8 mouse cellular contexts compared by ENCODE assay signal in the genomic region with DNA sequence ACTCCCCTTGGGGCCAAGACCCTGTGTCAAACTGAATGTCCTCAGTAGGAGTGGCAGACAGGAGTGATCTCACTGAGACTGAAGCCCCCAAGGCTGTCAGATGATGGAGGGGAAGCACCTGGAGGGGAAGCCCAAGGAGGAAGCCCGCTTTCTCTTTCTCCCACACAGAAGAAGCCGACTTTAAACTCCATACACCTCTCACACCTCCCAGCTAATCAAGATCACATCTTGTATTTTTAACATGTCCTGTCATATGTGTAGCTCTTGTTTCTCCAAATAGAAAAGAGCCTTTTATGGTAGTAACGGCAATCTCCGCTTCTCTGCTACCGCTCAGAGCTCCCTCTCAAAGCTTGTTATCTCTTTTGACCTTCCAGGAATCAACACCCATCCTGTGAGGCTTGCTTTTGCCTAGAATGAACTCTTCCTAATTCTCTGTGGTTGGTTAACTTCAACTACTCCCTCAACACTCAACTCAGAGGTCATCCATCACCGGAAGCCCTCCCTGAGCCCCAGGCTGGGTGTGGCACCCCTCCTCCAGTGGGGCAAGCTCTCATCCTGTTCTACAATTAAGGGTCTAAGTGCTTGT. TPM values are rescaled to one million over a fixed set of nuclear protein-coding genes. Genes with fewer than 3 reads are reported as not detected.
A peak's percentile ranks its signal among the peaks of the same experiment; 100 is the strongest.
DNase-seq lines count a peak whose midpoint lies in the region; ATAC-seq lines count a peak whose summit lies in the region.

No protein-coding gene starts in this region.

- H3K4me1 ChIP-seq in kidney, embryonic 14.5 days (ENCODE audit: control insufficient read depth, insufficient read depth, low read length): peaks cover 56% of the 10 kb centered on the region
- H3K4me1 ChIP-seq in embryonic facial prominence, embryonic 14.5 days (ENCODE audit: control insufficient read depth, insufficient read depth, low read length): peaks cover 20% of the 10 kb centered on the region
- peaks cover 47% of the 10 kb centered on the region for H3K4me1 ChIP-seq in liver, embryonic 13.5 days (replicated peaks)
- peaks cover 38% of the 10 kb centered on the region for H3K4me1 ChIP-seq in stomach, embryonic 15.5 days

- 0 out of 2 replicates have a peak overlapping the region, but pooled peaks have one; percentile 1 for H3K4me2 ChIP-seq in kidney, embryonic 14.5 days (replicated peaks; ENCODE audit: low read depth, low read length)
- H3K4me2 ChIP-seq in embryonic facial prominence, embryonic 14.5 days (ENCODE audit: low read depth, low read length): 0 out of 2 replicates have a peak overlapping the region, but pooled peaks have one; percentile 5
- peak overlapping the region; percentile 9; the same call in 1 of the 2 replicates for H3K4me2 ChIP-seq in liver, embryonic 13.5 days
- H3K4me2 ChIP-seq in stomach, embryonic 15.5 days: peak overlapping the region; percentile 45; the same call in 1 of the 2 replicates

- no peak overlapping the region; the same call in 1 of the 2 replicates for H3K27ac ChIP-seq in kidney, embryonic 14.5 days (ENCODE audit: low read depth, low read length)
- H3K27ac ChIP-seq in embryonic facial prominence, embryonic 14.5 days (replicated peaks; ENCODE audit: low read depth, low read length): no peak overlapping the region
- H3K27ac ChIP-seq in liver, embryonic 13.5 days: no peak overlapping the region
- no peak overlapping the region for H3K27ac ChIP-seq in stomach, embryonic 15.5 days

- peak; percentile 29; the same call in 1 of the 2 replicates for ATAC-seq in kidney, embryonic 14.5 days (ENCODE audit: low FRiP score, low TSS enrichment)
- ATAC-seq in embryonic facial prominence, embryonic 14.5 days (ENCODE audit: low read depth): no peak
- no peak for ATAC-seq in liver, embryonic 13.5 days (ENCODE audit: low read depth)
- no peak for ATAC-seq in stomach, embryonic 15.5 days (ENCODE audit: insufficient read depth, low FRiP score, low read depth)

- no peak overlapping the region for H3K4me3 ChIP-seq in kidney, embryonic 14.5 days (ENCODE audit: low read length)
- H3K4me3 ChIP-seq in embryonic facial prominence, embryonic 14.5 days (ENCODE audit: low read depth, low read length): no peak overlapping the region
- H3K4me3 ChIP-seq in liver, embryonic 13.5 days (replicated peaks): no peak overlapping the region
- H3K4me3 ChIP-seq in stomach, embryonic 15.5 days (replicated peaks): no peak overlapping the region

- H3K9ac ChIP-seq in kidney, embryonic 14.5 days (ENCODE audit: low read depth, low read length): no peak overlapping the region
- no peak overlapping the region for H3K9ac ChIP-seq in embryonic facial prominence, embryonic 14.5 days (ENCODE audit: low read depth, low read length)
- H3K9ac ChIP-seq in liver, embryonic 13.5 days: no peak overlapping the region
- H3K9ac ChIP-seq in stomach, embryonic 15.5 days: no peak overlapping the region

- H3K9me3 ChIP-seq in kidney, embryonic 14.5 days (ENCODE audit: control insufficient read depth, low read length): no peaks in the 10 kb centered on the region
- H3K9me3 ChIP-seq in embryonic facial prominence, embryonic 14.5 days (ENCODE audit: control insufficient read depth, low read length): no peaks in the 10 kb centered on the region
- no peaks in the 10 kb centered on the region for H3K9me3 ChIP-seq in liver, embryonic 13.5 days (replicated peaks)
- no peaks in the 10 kb centered on the region for H3K9me3 ChIP-seq in stomach, embryonic 15.5 days

- H3K36me3 ChIP-seq in kidney, embryonic 14.5 days (ENCODE audit: control insufficient read depth, insufficient read depth, low read length): peaks cover 3% of the 10 kb centered on the region; the same call in 1 of the 2 replicates
- H3K36me3 ChIP-seq in embryonic facial prominence, embryonic 14.5 days (ENCODE audit: control insufficient read depth, insufficient read depth, low read length): no peaks in the 10 kb centered on the region
- H3K36me3 ChIP-seq in liver, embryonic 13.5 days: no peaks in the 10 kb centered on the region
- H3K36me3 ChIP-seq in stomach, embryonic 15.5 days: no peaks in the 10 kb centered on the region

- 34% methylated on average over 6 of the region's 6 CpGs for WGBS in kidney, embryonic 14.5 days
- 62% methylated on average over 6 of the region's 6 CpGs for WGBS in embryonic facial prominence, embryonic 14.5 days
- 12% methylated on average over 6 of the region's 6 CpGs for WGBS in liver, embryonic 13.5 days (ENCODE audit: insufficient replicate concordance)
- WGBS in stomach, embryonic 15.5 days: 46% methylated on average over 6 of the region's 6 CpGs

- H3K27me3 ChIP-seq in kidney, embryonic 14.5 days (ENCODE audit: control insufficient read depth, insufficient read depth, low read length): no peaks in the 10 kb centered on the region
- no peaks in the 10 kb centered on the region for H3K27me3 ChIP-seq in embryonic facial prominence, embryonic 14.5 days (replicated peaks; ENCODE audit: control insufficient read depth, insufficient read depth, low read length)
- peaks cover 31% of the 10 kb centered on the region for H3K27me3 ChIP-seq in liver, embryonic 13.5 days
- H3K27me3 ChIP-seq in stomach, embryonic 15.5 days (replicated peaks): no peaks in the 10 kb centered on the region

- DNase-seq in kidney, postnatal 36 days: no peak
- DNase-seq in embryonic facial prominence, embryonic 14.5 days (ENCODE audit: low spot score): no peak
- no peak for DNase-seq in liver, embryonic 13.5 days
- no peak for DNase-seq in MN1 (ENCODE audit: low spot score)
- no peak for DNase-seq in urinary bladder, postnatal 14 days (ENCODE audit: low spot score)
- DNase-seq in ovary, postnatal 14 days (ENCODE audit: low spot score): no peak

RNA-seq across cellular contexts. Expression of a gene that starts 8.5 kb away (rescaled TPM):
- polyA plus RNA-seq in kidney, embryonic 14.5 days (2014; fragmentation: Nextera tagmentation; extraction: Ambion mirVana): 29.4 and 44.4 TPM in 2 replicates
- polyA plus RNA-seq in embryonic facial prominence, embryonic 14.5 days (2014; fragmentation: Nextera tagmentation; extraction: Ambion mirVana): 11.1 and 14.9 TPM in 2 replicates
- 7.5 and 8.3 TPM in 2 replicates for polyA plus RNA-seq in liver, embryonic 13.5 days (2015; fragmentation: Nextera tagmentation; extraction: Ambion mirVana)
- 42.4 and 43.1 TPM in 2 replicates for polyA plus RNA-seq in stomach, embryonic 15.5 days (2015; fragmentation: Nextera tagmentation; extraction: Ambion mirVana)
